Mouse (Mus musculus): ENCODE results near the gene Sbsn. TPM values are rescaled to one million over a fixed set of nuclear protein-coding genes. Genes with fewer than 3 reads are reported as not detected.

Gene Sbsn
- polyA plus RNA-seq, 1 experiment from 2014 or later: 3.3 TPM

DNA sequence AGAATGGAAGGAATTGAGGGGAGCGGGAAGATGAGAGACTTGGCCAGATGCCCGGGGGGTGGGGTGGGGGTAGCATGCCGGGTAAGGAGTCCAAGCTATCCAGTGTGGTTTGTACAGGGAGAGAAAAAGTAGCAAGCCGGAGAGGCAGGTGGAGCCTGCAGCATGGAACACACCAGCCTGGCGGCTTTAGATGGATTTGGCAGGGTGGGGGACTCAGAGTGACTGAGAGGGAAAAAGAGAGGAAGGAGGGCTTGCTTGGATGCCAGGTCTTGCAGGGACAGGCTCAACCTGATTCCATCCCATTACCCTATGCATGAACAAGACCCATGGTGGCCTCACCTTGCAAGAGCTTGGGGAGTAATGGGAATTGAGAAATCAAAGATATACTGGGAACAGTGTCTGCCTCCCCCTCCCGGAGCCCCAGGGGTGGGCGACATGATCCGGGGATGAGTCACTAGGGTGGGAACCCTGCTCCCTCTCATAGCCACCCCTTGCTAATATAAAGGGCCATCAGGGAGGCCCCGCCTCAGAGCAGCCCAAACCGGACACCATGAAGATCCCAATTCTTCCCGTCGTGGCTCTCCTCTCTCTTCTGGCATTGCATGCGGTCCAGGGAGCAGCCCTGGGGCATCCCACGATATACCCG lies 36.2 kb downstream of the Sbsn start, which contains the start of gene Krtdap:
Gene Krtdap (plus strand): TSS at position 520 of the 646 bp plus-strand sequence.
- WGBS: 34% methylated on average over 15 of the region's 15 CpGs
- Histone ChIP-seq H3K4me3 (0 out of 2 replicates have a peak within 1 kb of the TSS, but pooled peaks have one; percentile 1), H3K27me3 (peaks cover 13% of the 10 kb centered on the region), H3K4me1 (peaks cover 10% of the 10 kb centered on the region; the same call in 1 of the 2 replicates), H3K9me3 (no peaks in the 10 kb centered on the region), H3K36me3 (no peaks in the 10 kb centered on the region), H3K9ac (no peak within 1 kb of the TSS), H3K4me2 (0 out of 2 replicates have a peak within 1 kb of the TSS, but pooled peaks have one; percentile 1), H3K27ac (no peak within 1 kb of the TSS; the same call in 1 of the 2 replicates)
- 0 out of 2 replicates have a peak, but pooled peaks have one; percentile 33 for ATAC-seq (ENCODE audit: insufficient number of reproducible peaks, insufficient read depth, low FRiP score, low TSS enrichment, low read depth)

DNA sequence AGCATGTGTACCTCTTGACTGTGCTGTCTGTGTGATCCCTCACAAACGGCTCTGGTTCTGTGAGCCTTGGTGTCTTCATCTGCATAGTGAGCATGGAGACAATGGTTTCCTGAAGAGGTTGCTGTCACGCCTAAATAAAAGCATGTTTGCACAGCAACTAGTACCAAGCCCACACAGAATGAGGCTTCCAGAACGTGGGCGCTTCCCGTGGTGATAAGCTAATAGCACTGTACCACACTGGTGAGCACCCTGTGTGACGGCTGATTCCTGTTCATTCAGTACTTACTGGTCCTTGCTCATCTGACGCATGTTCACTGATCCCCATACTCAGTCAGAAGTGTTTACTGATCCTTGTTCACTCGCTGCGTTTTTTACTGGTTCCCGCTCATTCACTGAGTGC lies 38.9 kb downstream of the Sbsn start:
- no peaks in the 10 kb centered on the region for H3K9me3 ChIP-seq
- H3K27me3 ChIP-seq: peaks cover 13% of the 10 kb centered on the region
- 76% methylated on average over 10 of the region's 10 CpGs for WGBS
- no peak for ATAC-seq (ENCODE audit: insufficient number of reproducible peaks, insufficient read depth, low FRiP score, low TSS enrichment, low read depth)
- H3K4me3 ChIP-seq: no peak overlapping the region
- no peak overlapping the region for H3K27ac ChIP-seq
- H3K9ac ChIP-seq: no peak overlapping the region
- peaks cover 10% of the 10 kb centered on the region; the same call in 1 of the 2 replicates for H3K4me1 ChIP-seq
- no peak overlapping the region for H3K4me2 ChIP-seq
- no peaks in the 10 kb centered on the region for H3K36me3 ChIP-seq

DNA sequence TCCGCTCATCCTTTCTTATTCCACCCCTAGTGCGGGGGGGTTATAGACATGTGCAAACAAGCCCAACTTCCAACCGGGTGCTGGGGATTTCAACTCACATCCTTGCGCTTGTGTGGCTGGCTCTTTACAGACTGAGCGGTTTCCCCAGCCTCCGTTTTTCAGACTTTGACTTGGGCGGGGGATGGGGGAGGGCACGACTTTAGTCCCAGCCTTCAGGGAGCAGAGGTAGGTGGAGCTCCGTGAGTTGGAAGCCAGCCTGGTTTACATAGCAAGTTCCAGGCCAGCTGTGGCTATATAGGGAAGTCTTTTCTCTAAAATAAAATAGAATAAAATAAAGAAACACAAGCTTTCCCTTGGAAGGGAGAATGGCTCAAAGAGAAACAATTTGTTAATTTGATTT lies 40.6 kb downstream of the Sbsn start:
- Histone ChIP-seq H3K9me3 (no peaks in the 10 kb centered on the region), H3K27me3 (peaks cover 13% of the 10 kb centered on the region), H3K4me1 (peaks cover 3% of the 10 kb centered on the region; the same call in 1 of the 2 replicates), H3K4me2 (no peak overlapping the region), H3K36me3 (no peaks in the 10 kb centered on the region), H3K4me3 (no peak overlapping the region), H3K9ac (no peak overlapping the region), H3K27ac (no peak overlapping the region)
- WGBS: 22% methylated on average over 9 of the region's 9 CpGs
- no peak for ATAC-seq (ENCODE audit: insufficient number of reproducible peaks, insufficient read depth, low FRiP score, low TSS enrichment, low read depth)

DNA sequence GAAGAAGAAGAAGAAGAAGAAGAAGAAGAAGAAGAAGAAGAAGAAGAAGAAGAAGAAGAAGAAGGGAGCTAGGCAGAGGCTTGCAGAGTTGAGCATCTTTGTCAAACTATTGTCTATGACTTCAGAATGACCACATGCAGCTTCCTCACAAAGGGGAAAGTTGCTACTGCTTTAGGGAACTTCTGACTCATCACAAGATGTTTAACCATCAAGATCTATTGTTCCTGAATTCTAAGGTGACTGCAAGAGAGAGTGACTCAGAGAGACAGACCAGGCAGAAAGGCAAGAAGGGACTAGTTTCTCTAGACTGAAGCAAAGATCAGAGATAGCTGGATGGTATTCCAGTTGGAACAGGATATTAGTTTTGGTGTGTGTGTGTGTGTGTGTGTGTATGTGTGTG lies 43.6 kb downstream of the Sbsn start:
- Histone ChIP-seq H3K9ac (no peak overlapping the region), H3K4me3 (no peak overlapping the region), H3K4me1 (no peaks in the 10 kb centered on the region), H3K9me3 (peaks cover 2% of the 10 kb centered on the region; the same call in 1 of the 2 replicates), H3K27ac (no peak overlapping the region), H3K27me3 (0 out of 2 replicates have a peak, but pooled peaks cover 3% of the 10 kb centered on the region), H3K36me3 (no peaks in the 10 kb centered on the region), H3K4me2 (no peak overlapping the region)
- ATAC-seq (ENCODE audit: insufficient number of reproducible peaks, insufficient read depth, low FRiP score, low TSS enrichment, low read depth): no peak

DNA sequence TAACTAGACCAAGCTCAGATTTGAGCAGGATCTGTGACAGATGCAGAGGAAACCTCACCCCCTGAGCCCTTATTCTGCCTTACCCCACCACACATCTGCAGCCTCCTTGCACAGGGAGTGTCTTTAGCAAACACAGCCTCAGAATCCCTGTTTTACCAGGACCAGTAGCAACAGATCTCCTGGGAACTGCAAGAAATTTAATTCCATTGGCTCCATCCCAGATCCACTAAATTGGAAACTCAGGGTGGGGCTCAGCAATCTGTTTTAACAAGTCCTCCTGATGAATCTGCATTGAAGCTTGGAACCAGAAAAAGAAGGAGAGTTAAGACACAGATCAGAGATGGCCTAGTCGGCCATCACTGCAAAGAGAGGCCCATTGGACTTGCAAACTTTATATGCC lies 45.5 kb downstream of the Sbsn start:
- H3K4me3 ChIP-seq: no peak overlapping the region
- no peak overlapping the region for H3K27ac ChIP-seq
- H3K27me3 ChIP-seq: no peaks in the 10 kb centered on the region
- H3K4me1 ChIP-seq: no peaks in the 10 kb centered on the region
- no peaks in the 10 kb centered on the region for H3K36me3 ChIP-seq
- WGBS: 63% methylated on average over 1 of the region's 1 CpGs
- no peak overlapping the region for H3K9ac ChIP-seq
- peaks cover 7% of the 10 kb centered on the region for H3K9me3 ChIP-seq
- ATAC-seq (ENCODE audit: insufficient number of reproducible peaks, insufficient read depth, low FRiP score, low TSS enrichment, low read depth): no peak
- H3K4me2 ChIP-seq: no peak overlapping the region

DNA sequence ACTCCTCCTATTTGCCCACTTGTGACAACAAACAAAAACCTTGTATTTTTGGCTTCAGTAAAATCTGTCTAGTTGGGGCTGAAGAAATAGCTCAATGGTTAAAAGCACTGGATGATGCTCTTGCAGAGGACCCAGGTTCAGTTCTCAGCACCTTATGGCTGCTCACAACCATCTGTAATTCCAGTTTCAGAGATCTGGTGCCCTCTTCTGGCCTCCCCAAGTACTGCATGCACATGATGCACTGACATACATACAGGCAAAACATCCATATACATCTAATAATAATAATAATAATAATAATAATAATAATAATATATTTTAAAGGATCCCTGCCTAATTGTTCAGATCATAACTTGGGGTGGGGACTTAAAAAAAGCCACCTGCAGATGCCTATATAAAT lies 49.4 kb downstream of the Sbsn start:
- Histone ChIP-seq H3K4me1 (no peaks in the 10 kb centered on the region), H3K4me3 (no peak overlapping the region), H3K27me3 (no peaks in the 10 kb centered on the region), H3K9me3 (peaks cover 7% of the 10 kb centered on the region), H3K9ac (no peak overlapping the region), H3K4me2 (no peak overlapping the region), H3K36me3 (no peaks in the 10 kb centered on the region), H3K27ac (no peak overlapping the region)
- no peak for ATAC-seq (ENCODE audit: insufficient number of reproducible peaks, insufficient read depth, low FRiP score, low TSS enrichment, low read depth)

DNA sequence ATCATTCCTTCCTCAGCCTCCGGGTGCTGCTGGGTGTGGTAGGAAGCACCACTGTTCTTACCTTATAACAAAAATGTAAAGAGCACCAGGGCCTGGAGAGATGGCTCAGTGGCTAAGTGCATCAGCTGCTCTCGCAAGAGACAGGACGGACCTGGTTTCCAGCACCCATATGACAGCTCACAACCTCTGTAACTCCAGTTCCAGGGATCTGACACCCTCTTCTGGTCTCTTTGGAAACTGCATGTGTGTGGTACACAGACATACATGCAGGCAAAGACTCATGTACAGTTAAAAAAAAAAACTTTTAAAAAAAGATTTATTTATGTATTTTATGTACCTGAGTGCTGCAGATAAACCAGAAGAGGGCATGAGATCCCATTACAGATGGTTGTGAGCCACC lies 52.0 kb downstream of the Sbsn start:
- Histone ChIP-seq H3K4me3 (no peak overlapping the region), H3K4me1 (no peaks in the 10 kb centered on the region), H3K9ac (no peak overlapping the region), H3K27me3 (no peaks in the 10 kb centered on the region), H3K4me2 (no peak overlapping the region), H3K27ac (no peak overlapping the region), H3K36me3 (no peaks in the 10 kb centered on the region), H3K9me3 (peaks cover 5% of the 10 kb centered on the region)
- WGBS: 89% methylated on average over 3 of the region's 3 CpGs
- ATAC-seq (ENCODE audit: insufficient number of reproducible peaks, insufficient read depth, low FRiP score, low TSS enrichment, low read depth): no peak

DNA sequence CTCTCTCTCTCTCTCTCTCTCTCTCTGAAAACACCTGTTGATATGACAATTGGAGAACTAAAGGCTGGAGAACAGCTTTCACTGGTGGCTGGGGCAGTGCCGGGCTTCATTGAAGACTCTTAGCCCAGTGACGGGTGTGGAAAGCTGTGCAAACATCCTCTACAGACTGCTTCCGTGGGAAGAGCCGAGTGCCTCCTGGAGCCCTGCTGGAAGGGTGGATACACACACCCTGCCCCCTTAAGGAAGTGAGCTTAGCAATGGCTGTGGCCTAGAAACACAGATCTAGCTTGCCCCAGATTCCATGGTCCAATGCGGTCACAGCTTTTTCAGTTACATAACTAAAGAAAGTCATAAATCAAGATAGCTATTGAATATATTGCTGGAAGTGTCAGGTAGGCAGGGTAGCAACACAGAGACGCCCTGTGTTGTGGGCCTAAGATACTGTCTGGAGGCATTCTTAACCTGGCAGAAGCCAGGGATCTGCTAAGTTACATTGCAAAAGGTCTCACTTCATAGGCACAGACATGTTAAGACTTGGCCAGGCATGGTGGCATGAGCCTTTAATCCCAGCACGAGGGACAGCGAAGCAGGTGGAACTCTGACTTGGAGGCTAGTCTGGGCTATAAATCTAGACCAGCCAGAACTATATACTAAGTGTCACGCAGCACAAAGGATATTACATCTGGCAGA lies 52.9 kb downstream of the Sbsn start:
- H3K4me2 ChIP-seq: no peak overlapping the region
- 85% methylated on average over 9 of the region's 9 CpGs for WGBS
- no peak for ATAC-seq (ENCODE audit: insufficient number of reproducible peaks, insufficient read depth, low FRiP score, low TSS enrichment, low read depth)
- H3K27me3 ChIP-seq: no peaks in the 10 kb centered on the region
- no peaks in the 10 kb centered on the region for H3K4me1 ChIP-seq
- H3K9me3 ChIP-seq: peaks cover 5% of the 10 kb centered on the region
- H3K9ac ChIP-seq: no peak overlapping the region
- no peak overlapping the region for H3K27ac ChIP-seq
- H3K4me3 ChIP-seq: no peak overlapping the region
- no peaks in the 10 kb centered on the region for H3K36me3 ChIP-seq

Other genes with a start within 250 kb of the Sbsn start
- 16.4 and 17.5 TPM in 2 replicates for gene Arhgap33, start 216.4 kb upstream of the Sbsn start, polyA plus RNA-seq (2015; fragmentation: Nextera tagmentation; extraction: Ambion mirVana)
- gene Hspb6, start 199.3 kb upstream of the Sbsn start, polyA plus RNA-seq (2015; fragmentation: Nextera tagmentation; extraction: Ambion mirVana): 16.5 and 21.0 TPM in 2 replicates
- 15.8 and 17.4 TPM in 2 replicates for gene Proser3, start 199.2 kb upstream of the Sbsn start, polyA plus RNA-seq (2015; fragmentation: Nextera tagmentation; extraction: Ambion mirVana)
- 44.1 and 47.7 TPM in 2 replicates for gene Lin37, start 191.6 kb upstream of the Sbsn start, polyA plus RNA-seq (2015; fragmentation: Nextera tagmentation; extraction: Ambion mirVana)
- 97.0 and 104 TPM in 2 replicates for gene U2af1l4, start 188.2 kb upstream of the Sbsn start, polyA plus RNA-seq (2015; fragmentation: Nextera tagmentation; extraction: Ambion mirVana)
- gene Gm49396, start 188.1 kb upstream of the Sbsn start, polyA plus RNA-seq (2015; fragmentation: Nextera tagmentation; extraction: Ambion mirVana): 14.9 and 15.4 TPM in 2 replicates
- gene Psenen, start 187.8 kb upstream of the Sbsn start, polyA plus RNA-seq (2015; fragmentation: Nextera tagmentation; extraction: Ambion mirVana): 131 and 138 TPM in 2 replicates
- gene Igflr1, start 186.0 kb upstream of the Sbsn start, polyA plus RNA-seq (2015; fragmentation: Nextera tagmentation; extraction: Ambion mirVana): 4.3 and 4.8 TPM in 2 replicates
- 9.3 and 13.8 TPM in 2 replicates for gene Kmt2b, start 162.7 kb upstream of the Sbsn start, polyA plus RNA-seq (2015; fragmentation: Nextera tagmentation; extraction: Ambion mirVana)
- gene Zbtb32, start 152.6 kb upstream of the Sbsn start, polyA plus RNA-seq (2015; fragmentation: Nextera tagmentation; extraction: Ambion mirVana): 0.27 and 0.29 TPM in 2 replicates
- 0.28 and 0.55 TPM in 2 replicates for gene Upk1a, start 138.6 kb upstream of the Sbsn start, polyA plus RNA-seq (2015; fragmentation: Nextera tagmentation; extraction: Ambion mirVana)
- gene Cox6b1, start 125.3 kb upstream of the Sbsn start, polyA plus RNA-seq (2015; fragmentation: Nextera tagmentation; extraction: Ambion mirVana): 818 and 841 TPM in 2 replicates
- not detected in 2 replicates for gene Etv2, start 115.6 kb upstream of the Sbsn start, polyA plus RNA-seq (2015; fragmentation: Nextera tagmentation; extraction: Ambion mirVana)
- 128 and 139 TPM in 2 replicates for gene Rbm42, start 101.2 kb upstream of the Sbsn start, polyA plus RNA-seq (2015; fragmentation: Nextera tagmentation; extraction: Ambion mirVana)
- 51.0 and 51.3 TPM in 2 replicates for gene Haus5, start 86.5 kb upstream of the Sbsn start, polyA plus RNA-seq (2015; fragmentation: Nextera tagmentation; extraction: Ambion mirVana)
- not detected in 2 replicates for gene Pmis2, start 79.9 kb upstream of the Sbsn start, polyA plus RNA-seq (2015; fragmentation: Nextera tagmentation; extraction: Ambion mirVana)
- not detected in 2 replicates for gene 2200002J24Rik, start 52.5 kb upstream of the Sbsn start, polyA plus RNA-seq (2015; fragmentation: Nextera tagmentation; extraction: Ambion mirVana)
- 0.10 and 0.17 TPM in 2 replicates for gene Atp4a, start 39.3 kb upstream of the Sbsn start, polyA plus RNA-seq (2015; fragmentation: Nextera tagmentation; extraction: Ambion mirVana)
- 181 and 185 TPM in 2 replicates for gene Tmem147, start 21.9 kb upstream of the Sbsn start, polyA plus RNA-seq (2015; fragmentation: Nextera tagmentation; extraction: Ambion mirVana)
- gene Gapdhs, start 7.8 kb upstream of the Sbsn start, polyA plus RNA-seq (2015; fragmentation: Nextera tagmentation; extraction: Ambion mirVana): 0.74 and 0.90 TPM in 2 replicates
- gene Dmkn, start 12.3 kb downstream of the Sbsn start, polyA plus RNA-seq (2015; fragmentation: Nextera tagmentation; extraction: Ambion mirVana): 14.5 and 22.3 TPM in 2 replicates
- 72.6 and 127 TPM in 2 replicates for gene Krtdap, start 36.4 kb downstream of the Sbsn start, polyA plus RNA-seq (2015; fragmentation: Nextera tagmentation; extraction: Ambion mirVana)
- gene Ffar2, start 72.3 kb downstream of the Sbsn start, polyA plus RNA-seq (2015; fragmentation: Nextera tagmentation; extraction: Ambion mirVana): not detected in 2 replicates
- gene Ffar3, start 104.7 kb downstream of the Sbsn start, polyA plus RNA-seq (2015; fragmentation: Nextera tagmentation; extraction: Ambion mirVana): not detected in 2 replicates
- not detected in 2 replicates for gene Ffar1, start 110.1 kb downstream of the Sbsn start, polyA plus RNA-seq (2015; fragmentation: Nextera tagmentation; extraction: Ambion mirVana)
- 0.18 TPM in 1 of 2 replicates, not detected in the other for gene Cd22, start 128.9 kb downstream of the Sbsn start, polyA plus RNA-seq (2015; fragmentation: Nextera tagmentation; extraction: Ambion mirVana)
- gene Mag, start 163.4 kb downstream of the Sbsn start, polyA plus RNA-seq (2015; fragmentation: Nextera tagmentation; extraction: Ambion mirVana): 0.34 and 0.49 TPM in 2 replicates
- 1.0 and 1.4 TPM in 2 replicates for gene Hamp2, start 173.2 kb downstream of the Sbsn start, polyA plus RNA-seq (2015; fragmentation: Nextera tagmentation; extraction: Ambion mirVana)
- gene Hamp, start 192.6 kb downstream of the Sbsn start, polyA plus RNA-seq (2015; fragmentation: Nextera tagmentation; extraction: Ambion mirVana): not detected in 2 replicates
- 21.9 and 25.0 TPM in 2 replicates for gene Usf2, start 205.3 kb downstream of the Sbsn start, polyA plus RNA-seq (2015; fragmentation: Nextera tagmentation; extraction: Ambion mirVana)
- gene Lsr, start 222.0 kb downstream of the Sbsn start, polyA plus RNA-seq (2015; fragmentation: Nextera tagmentation; extraction: Ambion mirVana): 26.1 and 29.3 TPM in 2 replicates
- 1.5 and 2.6 TPM in 2 replicates for gene Fam187b, start 222.3 kb downstream of the Sbsn start, polyA plus RNA-seq (2015; fragmentation: Nextera tagmentation; extraction: Ambion mirVana)